Mouse (Mus musculus): ENCODE measurements around the gene AC109138.7. TPM values are rescaled to one million over a fixed set of nuclear protein-coding genes. Genes with fewer than 3 reads are reported as not detected.

The AC109138.7 gene
- total and polyA plus RNA-seq, 3 experiments: not detected

- no peak for TF ChIP-seq EP300 (IDR thresholded peaks at IDR 0.05; ENCODE audit: insufficient read depth, low read depth, low read length)
- no peak for TF ChIP-seq CTCF (IDR thresholded peaks at IDR 0.05)
- TF ChIP-seq POLR2A (IDR thresholded peaks at IDR 0.05; ENCODE audit: insufficient read depth, low read depth, low read length): no peak
- H3K79me2 ChIP-seq (replicated peaks; ENCODE audit: control insufficient read depth, insufficient read depth, low read length): no peaks in the 10 kb centered on the region
- H3K9ac ChIP-seq (ENCODE audit: low read depth, low read length): no peak overlapping the region
- H3K4me1 ChIP-seq (ENCODE audit: control insufficient read depth, insufficient read depth, low read length): no peaks in the 10 kb centered on the region
- intact Hi-C loops (cut with DNase I): no loop called here
- no peak for DNase-seq
- 86% methylated on average over 7 of the region's 7 CpGs for WGBS
- no peaks in the 10 kb centered on the region for H3K27me3 ChIP-seq (ENCODE audit: control insufficient read depth, insufficient read depth, low read length)
- no peaks in the 10 kb centered on the region for H3K36me3 ChIP-seq (ENCODE audit: control insufficient read depth, insufficient read depth, low read length)
- no peak overlapping the region for H3K27ac ChIP-seq
- no peak overlapping the region for H3K4me3 ChIP-seq
These were observed 40.1 kb downstream of the AC109138.7 start for GRCm38 (mm10) chr19:4254230-4254629.

GRCm38 (mm10) chr19:4255583-4256162 is 41.5 kb downstream of the AC109138.7 start:
- Histone ChIP-seq H3K4me3 (no peak overlapping the region), H3K36me3 (ENCODE audit: control insufficient read depth, insufficient read depth, low read length) (no peaks in the 10 kb centered on the region), H3K79me2 (replicated peaks; ENCODE audit: control insufficient read depth, insufficient read depth, low read length) (no peaks in the 10 kb centered on the region), H3K9ac (ENCODE audit: low read depth, low read length) (no peak overlapping the region), H3K27ac (no peak overlapping the region), H3K4me1 (ENCODE audit: control insufficient read depth, insufficient read depth, low read length) (no peaks in the 10 kb centered on the region), H3K27me3 (ENCODE audit: control insufficient read depth, insufficient read depth, low read length) (no peaks in the 10 kb centered on the region)
- intact Hi-C loops (cut with DNase I): loop anchor here (2.0 kb wide), 1 partner anchor 27 kb away; the partner anchor contains the start of gene Ankrd13d
- TF ChIP-seq EP300 (IDR thresholded peaks at IDR 0.05; ENCODE audit: insufficient read depth, low read depth, low read length): no peak
- peak; percentile 65 for TF ChIP-seq CTCF (IDR thresholded peaks at IDR 0.05)
- DNase-seq: no peak
- WGBS: 79% methylated on average over 11 of the region's 11 CpGs

- Histone ChIP-seq H3K27me3 (ENCODE audit: control insufficient read depth, insufficient read depth, low read length) (no peaks in the 10 kb centered on the region), H3K79me2 (replicated peaks; ENCODE audit: control insufficient read depth, insufficient read depth, low read length) (no peaks in the 10 kb centered on the region), H3K27ac (peak overlapping the region; percentile 75), H3K4me3 (peak overlapping the region; percentile 91), H3K9ac (ENCODE audit: low read depth, low read length) (peak overlapping the region; percentile 47), H3K36me3 (ENCODE audit: control insufficient read depth, insufficient read depth, low read length) (no peaks in the 10 kb centered on the region), H3K4me1 (ENCODE audit: control insufficient read depth, insufficient read depth, low read length) (no peaks in the 10 kb centered on the region)
- intact Hi-C loops (cut with DNase I): loop anchor here (1.0 to 2.0 kb wide), 3 partner anchors 25 to 53 kb away; partner anchors contain the start of genes Ankrd13d and Grk2
- peak; percentile 63 for TF ChIP-seq POLR2A (IDR thresholded peaks at IDR 0.05; ENCODE audit: insufficient read depth, low read depth, low read length)
- TF ChIP-seq EP300 (IDR thresholded peaks at IDR 0.05; ENCODE audit: insufficient read depth, low read depth, low read length): peak; percentile 99
- TF ChIP-seq CTCF (IDR thresholded peaks at IDR 0.05): peak; percentile 97
- WGBS: under 1% methylated on average over 41 of the region's 41 CpGs
- DNase-seq: peak; percentile 91 to 93
These were observed 43.2 kb downstream of the AC109138.7 start for GRCm38 (mm10) chr19:4257216-4257896.

GRCm38 (mm10) chr19:4257897-4258252 is 43.7 kb downstream of the AC109138.7 start:
- H3K4me1 ChIP-seq (ENCODE audit: control insufficient read depth, insufficient read depth, low read length): no peaks in the 10 kb centered on the region
- peak overlapping the region; percentile 47 for H3K9ac ChIP-seq (ENCODE audit: low read depth, low read length)
- H3K27ac ChIP-seq: peak overlapping the region; percentile 75
- 26% methylated on average over 12 of the region's 12 CpGs for WGBS
- H3K79me2 ChIP-seq (replicated peaks; ENCODE audit: control insufficient read depth, insufficient read depth, low read length): no peaks in the 10 kb centered on the region
- no peaks in the 10 kb centered on the region for H3K27me3 ChIP-seq (ENCODE audit: control insufficient read depth, insufficient read depth, low read length)
- intact Hi-C loops (cut with DNase I): loop anchor here (1.0 to 2.0 kb wide), 3 partner anchors 25 to 52 kb away; partner anchors contain the start of genes Ankrd13d and Grk2
- H3K4me3 ChIP-seq: peak overlapping the region; percentile 91
- no peaks in the 10 kb centered on the region for H3K36me3 ChIP-seq (ENCODE audit: control insufficient read depth, insufficient read depth, low read length)
- no peak for DNase-seq
- TF ChIP-seq CTCF (IDR thresholded peaks at IDR 0.05) (no peak), POLR2A (IDR thresholded peaks at IDR 0.05; ENCODE audit: insufficient read depth, low read depth, low read length) (no peak), EP300 (IDR thresholded peaks at IDR 0.05; ENCODE audit: insufficient read depth, low read depth, low read length) (no peak)

GRCm38 (mm10) chr19:4261038-4261698 is 47.0 kb downstream of the AC109138.7 start:
- no peak overlapping the region for H3K4me3 ChIP-seq
- H3K79me2 ChIP-seq (replicated peaks; ENCODE audit: control insufficient read depth, insufficient read depth, low read length): no peaks in the 10 kb centered on the region
- TF ChIP-seq POLR2A (IDR thresholded peaks at IDR 0.05; ENCODE audit: insufficient read depth, low read depth, low read length) (no peak), CTCF (IDR thresholded peaks at IDR 0.05) (peak; percentile 34)
- no peak for DNase-seq
- no peak overlapping the region for H3K27ac ChIP-seq
- no peaks in the 10 kb centered on the region for H3K27me3 ChIP-seq (ENCODE audit: control insufficient read depth, insufficient read depth, low read length)
- no peak overlapping the region for H3K9ac ChIP-seq (ENCODE audit: low read depth, low read length)
- intact Hi-C loops (cut with DNase I): loop anchor here (2.0 kb wide), 1 partner anchor 156 kb away; no protein-coding TSS in a partner anchor
- H3K36me3 ChIP-seq (ENCODE audit: control insufficient read depth, insufficient read depth, low read length): no peaks in the 10 kb centered on the region
- no peaks in the 10 kb centered on the region for H3K4me1 ChIP-seq (ENCODE audit: control insufficient read depth, insufficient read depth, low read length)
- 74% methylated on average over 8 of the region's 8 CpGs for WGBS

DNA sequence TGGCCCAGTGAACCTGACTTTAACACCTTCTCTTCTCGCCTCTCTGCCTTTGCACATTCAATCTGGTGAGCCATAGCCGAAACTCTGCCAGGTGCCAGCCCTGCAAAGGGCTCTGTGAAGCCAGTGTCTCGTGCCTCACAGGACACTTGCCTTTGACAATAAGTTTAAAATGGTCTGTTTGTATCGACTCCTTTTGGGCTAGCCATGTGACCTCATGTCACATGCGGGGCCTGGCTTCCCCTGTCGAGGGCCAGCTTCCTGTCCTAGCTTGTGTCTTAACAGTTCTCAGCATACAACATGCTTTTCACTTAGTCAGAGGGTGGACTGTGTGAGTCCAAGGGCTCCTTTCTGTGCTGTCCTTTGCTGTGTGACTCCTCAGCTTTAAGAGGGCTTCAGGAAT is 48.6 kb downstream of the AC109138.7 start:
- no peak overlapping the region for H3K9ac ChIP-seq (ENCODE audit: low read depth, low read length)
- WGBS: 53% methylated on average over 6 of the region's 6 CpGs
- no peaks in the 10 kb centered on the region for H3K79me2 ChIP-seq (replicated peaks; ENCODE audit: control insufficient read depth, insufficient read depth, low read length)
- intact Hi-C loops (cut with DNase I): no loop called here
- TF ChIP-seq EP300 (IDR thresholded peaks at IDR 0.05; ENCODE audit: insufficient read depth, low read depth, low read length) (no peak), CTCF (IDR thresholded peaks at IDR 0.05) (no peak), POLR2A (IDR thresholded peaks at IDR 0.05; ENCODE audit: insufficient read depth, low read depth, low read length) (no peak)
- no peak overlapping the region for H3K27ac ChIP-seq
- no peaks in the 10 kb centered on the region for H3K4me1 ChIP-seq (ENCODE audit: control insufficient read depth, insufficient read depth, low read length)
- no peak for DNase-seq
- no peaks in the 10 kb centered on the region for H3K27me3 ChIP-seq (ENCODE audit: control insufficient read depth, insufficient read depth, low read length)
- H3K36me3 ChIP-seq (ENCODE audit: control insufficient read depth, insufficient read depth, low read length): no peaks in the 10 kb centered on the region
- H3K4me3 ChIP-seq: no peak overlapping the region
